Mouse (Mus musculus) kidney, postnatal 36 days (tissue): ENCODE measurements around the gene Scn5a.
A peak's percentile ranks its signal among the peaks of the same experiment; 100 is the strongest.

ENCODE experiments used
- DNase-seq, 2 experiments: peaks; one replicate each; pipeline ENCODE4 v3.0.0; 2021 to 2022; ENCODE audit warnings: mixed read lengths in 2 of 2

The Scn5a gene

DNA sequence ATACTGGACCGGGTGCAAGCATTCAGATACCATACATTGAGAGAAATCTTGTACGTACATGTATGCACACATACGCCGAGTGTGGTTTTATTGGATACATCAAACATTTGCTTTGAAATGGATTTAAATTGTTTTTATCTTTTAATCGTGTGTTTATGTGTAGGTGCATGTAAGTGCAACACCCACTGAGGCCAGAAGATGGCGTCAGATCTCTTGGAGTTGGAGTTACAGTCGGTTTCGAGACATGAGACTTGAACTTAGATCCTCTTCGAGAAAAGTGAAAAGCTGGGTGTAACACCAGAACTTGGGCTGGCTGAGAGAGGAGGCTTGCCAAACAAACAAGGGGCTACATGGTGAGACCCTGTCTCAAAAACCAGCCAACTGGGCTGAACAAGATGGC lies 75.2 kb downstream of the Scn5a start:
- no peak for DNase-seq

DNA sequence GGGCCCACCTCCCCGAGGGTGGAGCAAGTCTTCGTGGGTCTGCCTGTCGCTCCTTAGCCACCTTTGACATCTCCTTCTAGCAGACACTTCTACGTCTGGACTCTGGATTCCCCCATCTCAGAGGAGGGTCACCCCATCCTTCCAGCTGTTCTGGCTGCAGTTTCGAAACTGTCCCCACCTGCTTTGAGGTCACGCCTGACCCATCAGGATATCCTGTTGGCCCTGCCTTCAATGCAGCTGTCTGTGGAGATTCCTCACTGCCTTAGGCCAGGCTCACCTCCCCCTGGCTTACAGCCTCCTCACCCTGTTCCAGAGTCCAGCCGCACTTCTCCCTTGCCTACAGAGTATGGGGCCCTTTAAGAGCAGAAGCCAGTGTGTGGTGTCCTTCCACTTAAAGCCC lies 79.9 kb downstream of the Scn5a start:
- DNase-seq, result no peak

DNA sequence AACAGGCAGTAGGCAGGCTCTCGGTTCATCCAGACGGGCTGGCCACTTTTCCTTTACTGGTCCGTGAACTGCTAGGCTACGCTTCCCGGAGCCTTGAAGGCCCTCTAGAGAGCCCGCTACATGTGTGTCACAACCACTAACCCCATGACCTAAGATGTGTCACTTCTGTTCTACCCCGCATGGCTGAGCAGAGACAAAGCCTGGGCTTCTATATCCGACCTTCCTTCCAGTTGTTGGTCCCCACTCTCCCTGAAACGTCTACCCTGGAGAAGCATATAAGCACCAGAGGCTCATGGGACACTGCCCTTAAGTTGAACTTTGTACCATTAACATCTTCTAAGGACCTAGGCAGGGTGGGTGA lies 80.6 kb downstream of the Scn5a start:
- DNase-seq, result no peak

DNA sequence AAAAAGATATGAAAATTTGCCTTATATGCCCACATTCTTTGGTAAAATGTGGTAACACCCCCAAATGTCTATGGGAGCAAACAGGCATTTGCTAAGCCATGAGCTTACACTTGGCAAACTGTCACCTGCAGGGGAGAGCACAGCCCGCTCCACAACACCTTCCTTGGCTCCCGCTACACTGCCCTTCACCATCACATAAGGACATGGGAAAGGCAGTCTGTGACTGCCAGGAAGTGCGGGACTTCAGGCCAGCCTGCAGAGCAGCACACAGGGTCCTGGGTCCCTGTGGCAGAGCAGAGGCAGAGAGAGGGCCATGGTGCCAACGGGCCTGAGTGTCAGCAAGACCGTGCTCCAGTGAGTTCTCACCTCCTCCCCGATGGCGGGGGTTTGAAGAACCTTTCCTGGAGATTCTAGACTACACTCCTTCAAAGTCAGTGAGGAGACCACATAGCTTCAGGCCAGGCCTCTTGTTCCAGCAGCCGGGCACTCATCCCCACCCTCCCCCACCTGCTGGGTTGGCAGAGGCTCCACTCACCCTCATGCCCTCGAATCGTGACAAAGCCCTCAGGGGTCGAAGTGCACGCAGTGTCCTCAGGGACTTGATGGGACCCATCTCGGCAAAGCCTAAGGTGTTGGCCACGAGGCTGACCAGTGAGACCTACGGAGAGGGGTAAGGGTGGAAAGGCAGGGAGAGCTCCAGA lies 81.1 kb downstream of the Scn5a start:
- DNase-seq, result peak in 1 of 2 experiments; percentile 53

GRCm38 (mm10) chr9:119496960-119497359 lies 81.9 kb downstream of the Scn5a start:
- DNase-seq, result no peak

DNA sequence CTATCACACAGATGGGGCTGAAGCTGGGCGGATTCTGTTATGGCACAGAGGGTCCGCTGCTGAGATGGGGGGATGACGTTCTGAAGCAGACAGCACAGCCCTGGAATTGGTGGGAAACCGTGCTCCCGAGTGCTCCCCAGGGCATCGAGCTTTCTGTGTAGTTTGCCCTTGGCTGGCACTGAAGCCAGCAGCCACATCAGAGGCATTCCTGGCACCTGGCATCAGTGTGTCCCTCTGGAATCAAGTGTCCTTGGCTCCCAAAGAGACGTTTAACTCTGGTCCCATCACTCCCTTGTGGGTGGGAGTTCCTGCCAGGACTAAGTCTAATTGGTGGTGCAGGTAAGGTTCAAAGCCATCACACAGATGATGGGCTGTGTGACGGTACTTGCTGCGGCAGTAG lies 82.5 kb downstream of the Scn5a start:
- no peak for DNase-seq

- DNase-seq, result no peak
These were observed 93.9 kb downstream of the Scn5a start for GRCm38 (mm10) chr9:119484868-119485267.

DNA sequence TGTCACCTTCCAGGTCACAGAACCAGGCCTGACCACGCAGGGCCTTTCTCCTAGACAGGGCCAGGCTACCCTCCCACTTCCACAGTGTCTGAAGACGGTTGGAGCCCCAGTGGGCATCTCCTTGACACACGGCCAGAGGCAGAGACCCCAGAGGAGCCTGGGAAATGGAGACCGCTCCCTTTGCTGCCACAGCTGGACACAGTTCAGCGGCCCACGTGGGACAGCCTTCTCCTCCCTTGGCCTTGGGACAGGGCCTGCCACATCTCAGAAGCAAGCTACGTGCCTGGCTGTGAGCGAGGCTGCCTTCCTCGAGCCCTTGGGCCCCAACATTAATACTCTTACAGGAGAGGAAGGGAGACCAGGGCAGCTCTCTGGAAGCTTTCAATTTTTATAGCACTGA lies 94.4 kb downstream of the Scn5a start:
- DNase-seq, result peak in 1 of 2 experiments; percentile 24

DNA sequence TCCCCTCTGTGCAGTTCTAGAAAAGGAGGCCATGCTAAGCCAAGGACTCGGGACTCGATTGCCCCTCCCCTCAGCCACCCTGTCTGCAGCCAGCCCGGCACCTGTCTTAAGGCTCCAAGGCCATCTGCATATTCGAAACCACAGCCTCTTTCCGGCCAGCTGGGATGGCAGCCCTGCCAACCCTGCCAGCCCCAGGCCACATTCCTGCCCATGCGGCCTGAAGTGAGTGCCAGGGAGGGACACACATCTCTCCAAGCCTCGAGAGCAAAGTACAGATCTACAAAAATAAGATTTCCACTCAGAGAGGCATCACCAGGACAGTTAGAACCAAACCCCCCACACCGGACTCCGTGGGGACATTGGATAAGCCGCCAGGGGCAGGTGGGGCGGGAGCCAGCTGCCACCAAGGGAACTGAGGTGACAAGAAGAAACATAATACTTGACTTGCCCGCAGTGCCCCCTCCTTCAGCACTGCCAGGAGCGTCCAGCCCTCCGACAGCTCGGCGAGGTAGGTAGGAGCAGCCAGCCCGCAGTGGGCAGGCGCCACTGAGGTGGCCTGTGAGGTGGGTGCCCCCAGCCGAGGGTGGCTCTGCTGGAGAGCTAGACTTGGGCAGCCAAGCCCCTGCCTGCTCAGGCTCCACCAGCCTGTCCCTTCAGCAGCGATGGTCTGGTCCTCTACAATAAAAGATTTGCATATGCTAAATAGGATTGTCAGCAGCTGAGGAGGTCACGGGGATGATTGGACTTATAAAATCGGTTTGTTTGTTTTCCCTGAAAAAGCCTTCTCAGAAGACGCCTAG lies 95.1 kb downstream of the Scn5a start:
- DNase-seq, result peak; percentile 57

DNA sequence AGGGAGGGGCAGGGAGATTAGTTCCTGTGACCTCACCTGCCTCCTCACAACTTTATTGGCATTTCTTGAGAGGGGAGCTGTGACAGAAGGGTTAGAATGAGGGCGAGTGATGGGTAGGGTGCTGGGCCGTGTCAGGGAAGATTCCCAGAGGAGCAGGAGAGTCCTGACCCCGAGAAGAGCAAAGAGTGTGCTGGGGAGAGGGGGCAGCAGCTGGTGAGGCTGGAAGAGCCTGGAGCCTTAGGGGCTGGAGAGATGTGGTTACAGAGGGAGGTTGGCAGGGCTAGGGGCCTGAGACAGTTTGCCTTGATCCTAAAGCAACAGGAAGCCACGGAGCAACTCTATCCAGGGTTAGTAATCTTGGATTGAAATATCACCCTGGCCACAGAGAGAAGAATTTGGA lies 97.2 kb downstream of the Scn5a start:
- no peak for DNase-seq

DNA sequence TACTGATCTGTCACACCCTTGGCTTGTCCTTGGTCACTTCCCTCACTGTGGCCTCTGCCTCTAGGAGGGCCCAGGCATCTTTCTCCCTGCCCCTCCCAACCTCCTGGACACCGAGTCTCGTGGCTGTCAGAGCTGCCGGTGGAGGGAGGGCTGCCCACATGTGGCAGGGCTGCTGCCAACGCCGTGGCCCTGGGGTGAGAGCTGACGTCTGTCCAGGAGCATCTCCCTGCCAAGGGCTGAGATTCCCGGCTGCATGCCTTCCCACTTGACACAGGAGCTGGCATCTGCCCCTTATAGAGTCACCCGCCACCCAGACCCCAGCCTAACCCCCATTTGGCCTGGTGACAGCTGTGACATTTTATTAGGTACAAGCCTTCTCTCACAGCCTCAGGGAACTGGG lies 99.5 kb downstream of the Scn5a start:
- DNase-seq, result peak; percentile 28 to 37

DNA sequence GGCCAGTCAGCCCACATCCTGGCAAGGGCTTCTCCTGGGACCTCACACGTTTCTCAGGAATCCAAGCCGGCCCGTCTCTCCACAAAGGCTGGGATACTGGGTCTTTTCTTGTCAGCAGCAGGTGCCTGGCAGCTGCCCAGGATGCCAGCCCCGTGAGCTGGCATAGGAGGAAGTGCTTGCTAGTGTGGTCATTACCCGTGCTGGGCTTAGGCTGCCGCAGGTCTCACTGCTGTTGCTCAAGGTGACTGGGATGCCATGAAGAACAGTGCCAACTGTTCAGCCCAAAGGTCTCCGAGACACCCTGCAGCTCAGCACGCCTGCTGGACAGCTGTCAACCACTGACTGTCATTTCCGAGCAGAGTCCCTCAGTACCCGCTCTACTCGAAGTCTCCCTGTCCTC lies 100.5 kb downstream of the Scn5a start:
- DNase-seq, result peak; percentile 38 to 42

DNA sequence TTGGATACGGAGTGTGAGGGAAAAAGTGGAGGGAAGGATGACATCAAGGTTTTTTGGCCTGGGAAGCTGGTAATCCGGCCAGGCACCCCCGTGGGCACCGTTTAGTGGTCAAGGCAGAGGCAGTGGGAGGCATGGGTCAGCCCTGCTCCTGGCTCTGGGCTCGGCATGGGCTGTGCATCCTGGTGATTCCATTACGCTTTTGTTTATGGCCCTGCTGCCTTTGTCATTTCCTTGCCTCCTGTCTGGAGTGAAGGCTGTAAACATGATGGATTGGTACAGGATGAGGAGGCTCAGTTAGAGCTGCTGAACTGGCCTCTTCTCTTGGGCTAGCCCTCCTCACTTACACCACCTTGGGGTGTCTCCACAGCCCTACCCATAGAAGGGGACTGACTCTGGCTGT lies 101.1 kb downstream of the Scn5a start:
- DNase-seq, result no peak

DNA sequence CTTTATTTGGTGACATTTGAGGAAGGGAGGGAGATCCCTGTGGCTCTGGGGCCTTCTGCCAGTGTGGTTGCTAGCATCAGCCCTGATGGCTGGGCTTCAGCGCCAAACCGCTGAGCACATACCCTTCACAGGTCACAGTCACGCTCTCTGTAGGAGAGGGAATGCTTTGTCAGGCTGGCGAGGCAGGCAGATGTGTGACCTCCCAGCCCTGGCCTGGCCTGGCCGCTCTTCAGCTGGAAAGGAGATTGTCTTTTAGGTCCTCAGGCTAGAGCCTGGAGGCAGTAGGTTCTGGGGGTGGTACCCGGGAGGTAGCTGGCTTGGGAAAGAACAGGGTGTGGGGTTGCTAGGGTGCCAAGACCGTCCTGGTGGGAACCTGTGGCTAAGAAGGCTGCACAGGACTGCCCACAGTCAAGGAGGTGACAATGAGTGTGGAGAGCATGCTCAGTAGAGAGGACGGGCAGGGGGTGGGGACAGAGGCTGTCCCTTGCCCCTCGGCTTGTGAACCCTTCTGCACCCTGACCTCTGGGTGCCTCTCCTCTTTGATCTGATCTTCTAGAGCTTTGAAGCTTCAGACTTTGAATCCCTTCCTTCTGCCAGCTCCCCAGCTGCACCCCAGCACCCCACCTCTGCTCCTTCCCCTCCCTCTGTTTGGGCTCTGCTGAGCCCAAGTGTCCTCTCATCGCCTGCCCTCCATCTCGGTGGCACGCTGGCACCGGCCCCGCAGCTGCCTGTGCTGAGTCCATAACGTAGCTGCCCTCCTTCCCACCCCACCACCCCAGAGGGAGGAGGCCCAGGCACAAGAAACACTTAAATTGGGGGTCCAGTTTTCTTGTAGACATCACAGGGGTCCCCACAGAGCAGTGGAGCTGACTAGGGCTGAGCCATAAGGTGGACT lies 103.9 kb downstream of the Scn5a start:
- peak in 1 of 2 experiments; percentile 29 for DNase-seq

DNA sequence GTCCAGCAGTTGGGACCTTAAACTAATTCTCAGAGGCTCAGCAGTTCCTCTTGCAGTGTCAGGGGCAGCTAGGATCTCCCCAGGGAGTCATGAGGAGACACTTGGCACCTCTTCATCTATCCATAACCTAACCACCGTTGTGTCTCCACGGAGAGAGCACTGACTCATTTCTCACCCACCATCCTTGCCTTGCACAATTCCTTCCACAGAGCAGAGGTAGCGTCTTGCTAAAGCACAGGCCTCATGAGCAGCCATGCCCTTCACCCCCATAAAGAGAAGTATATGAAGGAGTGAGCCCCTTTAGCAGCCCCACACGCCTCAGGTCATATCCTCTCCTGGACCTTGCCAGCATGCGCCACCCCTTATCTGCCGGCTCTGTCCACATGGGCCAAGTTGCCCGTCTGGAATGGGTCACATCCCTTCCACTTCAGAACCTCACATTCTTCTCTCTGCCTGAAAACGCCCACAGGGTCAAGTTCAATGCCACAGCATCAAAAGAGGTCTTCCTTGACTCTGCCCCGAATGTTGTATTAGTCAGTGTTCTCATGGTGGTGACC lies 105.1 kb downstream of the Scn5a start:
- DNase-seq, result no peak

DNA sequence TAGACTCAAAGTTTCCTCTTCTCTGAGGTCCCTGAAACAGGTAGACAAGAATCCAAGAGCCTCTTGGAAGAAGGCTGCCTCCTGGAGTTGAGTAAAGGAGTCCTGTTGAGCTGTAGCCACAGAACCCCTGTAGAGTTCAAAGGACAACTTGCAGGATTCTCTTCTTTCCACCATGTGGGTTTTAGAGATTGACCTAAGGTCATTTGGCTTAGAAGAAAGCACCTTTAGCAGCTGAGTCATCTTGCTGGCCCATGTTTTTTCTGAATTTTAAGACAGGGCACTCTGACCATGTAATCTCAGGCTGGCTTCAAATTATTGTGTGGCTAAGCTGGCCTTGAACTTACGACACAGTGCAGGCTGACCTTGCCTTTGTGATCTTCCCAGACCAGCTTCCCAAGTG lies 105.8 kb downstream of the Scn5a start:
- DNase-seq, result peak; percentile 23 to 67

GRCm38 (mm10) chr9:119472412-119472918 lies 106.4 kb downstream of the Scn5a start:
- no peak for DNase-seq

GRCm38 (mm10) chr9:119469691-119470353 lies 109.0 kb downstream of the Scn5a start:
- no peak for DNase-seq

- DNase-seq, result peak; percentile 47 to 66
These were observed 113.2 kb downstream of the Scn5a start for GRCm38 (mm10) chr9:119465595-119465994.

DNA sequence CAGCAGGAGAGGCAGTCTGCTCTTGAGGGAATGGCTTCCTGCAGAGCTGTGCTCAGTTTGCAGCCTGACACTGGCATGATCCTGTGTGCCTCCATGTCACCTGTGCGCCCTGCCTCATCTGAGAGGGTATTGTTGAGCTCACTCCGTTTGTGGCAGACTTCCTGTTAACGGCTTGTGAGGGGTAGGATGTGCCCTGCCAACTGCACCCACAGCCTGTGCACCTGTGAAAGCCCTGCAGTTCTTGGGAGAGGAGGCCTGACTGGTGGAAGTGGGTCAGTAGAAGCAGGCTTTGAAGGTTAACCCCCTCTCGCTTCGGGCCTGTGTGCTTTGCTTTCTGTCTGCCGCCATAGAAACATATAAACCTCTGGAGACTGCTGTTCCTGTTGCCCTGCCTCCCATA lies 113.8 kb downstream of the Scn5a start:
- DNase-seq, result no peak

DNA sequence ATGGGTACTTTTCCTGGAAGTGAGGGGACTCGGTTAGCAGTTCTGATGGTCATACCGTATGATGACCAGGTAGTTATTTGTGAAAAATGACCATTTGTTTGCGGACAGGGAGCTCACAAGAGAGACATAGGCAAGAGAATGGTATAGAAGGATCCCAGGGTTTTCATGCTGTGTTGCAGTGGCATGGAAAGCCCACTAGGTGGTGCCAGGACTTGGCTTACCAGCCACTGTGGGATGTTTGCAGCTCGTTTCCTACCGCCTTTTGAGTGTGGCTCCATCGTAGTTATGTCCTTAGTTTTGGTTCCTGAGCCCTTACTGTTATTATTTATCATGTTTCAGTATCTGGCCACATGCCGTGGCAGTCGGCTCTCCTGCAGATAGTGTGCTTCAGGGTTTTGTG lies 118.4 kb downstream of the Scn5a start:
- DNase-seq, result peak; percentile 39 to 78

GRCm38 (mm10) chr9:119457122-119457521 lies 121.7 kb downstream of the Scn5a start:
- DNase-seq, result no peak
